Mouse (Mus musculus): ENCODE measurements around the gene P2ry2. TPM values are rescaled to one million over a fixed set of nuclear protein-coding genes. Genes with fewer than 3 reads are reported as not detected.
A peak's percentile ranks its signal among the peaks of the same experiment; 100 is the strongest.

P2ry2 gene
- polyA plus RNA-seq, 1 experiment = 3.5 TPM

- Histone ChIP-seq H3K27me3 (ENCODE audit: control insufficient read depth, insufficient read depth, low read length) (no peaks in the 10 kb centered on the region), H3K27ac (ENCODE audit: control insufficient read depth, insufficient read depth, low read depth, low read length) (no peak overlapping the region), H3K4me3 (ENCODE audit: control insufficient read depth, low read depth, low read length) (no peak overlapping the region), H3K4me1 (ENCODE audit: control insufficient read depth, insufficient read depth, low read length) (peaks cover 13% of the 10 kb centered on the region), H3K36me3 (ENCODE audit: control insufficient read depth, insufficient read depth, low read length) (no peaks in the 10 kb centered on the region)
- TF ChIP-seq CTCF (IDR thresholded peaks at IDR 0.05; ENCODE audit: control insufficient read depth, insufficient read depth, insufficient replicate concordance, low read depth, low read length) (peak; percentile 36; the same call in 1 of the 2 replicates), POLR2A (IDR thresholded peaks at IDR 0.05; ENCODE audit: control insufficient read depth, low read depth, low read length) (no peak)
Measured at GRCm38 (mm10) chr7:100988092-100988491, 24.6 kb downstream of the P2ry2 start.

- Histone ChIP-seq H3K36me3 (ENCODE audit: control insufficient read depth, insufficient read depth, low read length) (no peaks in the 10 kb centered on the region), H3K27me3 (ENCODE audit: control insufficient read depth, insufficient read depth, low read length) (no peaks in the 10 kb centered on the region), H3K4me3 (ENCODE audit: control insufficient read depth, low read depth, low read length) (peak overlapping the region; percentile 66), H3K27ac (ENCODE audit: control insufficient read depth, insufficient read depth, low read depth, low read length) (peak overlapping the region; percentile 81), H3K4me1 (ENCODE audit: control insufficient read depth, insufficient read depth, low read length) (peaks cover 13% of the 10 kb centered on the region)
- TF ChIP-seq CTCF (IDR thresholded peaks at IDR 0.05; ENCODE audit: control insufficient read depth, insufficient read depth, insufficient replicate concordance, low read depth, low read length) = no peak
- peak; percentile 52; the same call in 1 of the 2 replicates for TF ChIP-seq POLR2A (IDR thresholded peaks at IDR 0.05; ENCODE audit: control insufficient read depth, low read depth, low read length)
Measured at GRCm38 (mm10) chr7:100984452-100985395, 27.9 kb downstream of the P2ry2 start.

- Histone ChIP-seq H3K4me3 (ENCODE audit: control insufficient read depth, low read depth, low read length) (no peak overlapping the region), H3K36me3 (ENCODE audit: control insufficient read depth, insufficient read depth, low read length) (no peaks in the 10 kb centered on the region), H3K27me3 (ENCODE audit: control insufficient read depth, insufficient read depth, low read length) (no peaks in the 10 kb centered on the region), H3K4me1 (ENCODE audit: control insufficient read depth, insufficient read depth, low read length) (peaks cover 5% of the 10 kb centered on the region), H3K27ac (ENCODE audit: control insufficient read depth, insufficient read depth, low read depth, low read length) (no peak overlapping the region)
- TF ChIP-seq CTCF (IDR thresholded peaks at IDR 0.05; ENCODE audit: control insufficient read depth, insufficient read depth, insufficient replicate concordance, low read depth, low read length) (no peak), POLR2A (IDR thresholded peaks at IDR 0.05; ENCODE audit: control insufficient read depth, low read depth, low read length) (no peak)
Measured at GRCm38 (mm10) chr7:100979175-100979574, 33.5 kb downstream of the P2ry2 start.

- TF ChIP-seq POLR2A (IDR thresholded peaks at IDR 0.05; ENCODE audit: control insufficient read depth, low read depth, low read length) (no peak), CTCF (IDR thresholded peaks at IDR 0.05; ENCODE audit: control insufficient read depth, insufficient read depth, insufficient replicate concordance, low read depth, low read length) (no peak)
- no peaks in the 10 kb centered on the region for H3K36me3 ChIP-seq (ENCODE audit: control insufficient read depth, insufficient read depth, low read length)
- H3K4me3 ChIP-seq (ENCODE audit: control insufficient read depth, low read depth, low read length) = no peak overlapping the region
- peaks cover 8% of the 10 kb centered on the region for H3K4me1 ChIP-seq (ENCODE audit: control insufficient read depth, insufficient read depth, low read length)
- H3K27me3 ChIP-seq (ENCODE audit: control insufficient read depth, insufficient read depth, low read length) = no peaks in the 10 kb centered on the region
- H3K27ac ChIP-seq (ENCODE audit: control insufficient read depth, insufficient read depth, low read depth, low read length) = no peak overlapping the region
Measured at GRCm38 (mm10) chr7:100978171-100978570, 34.5 kb downstream of the P2ry2 start.

GRCm38 (mm10) chr7:100974135-100974903 is 38.3 kb downstream of the P2ry2 start, which contains the start of gene P2ry6:
Gene P2ry6 (minus strand): TSS chr7:100974649.
- H3K27ac ChIP-seq (ENCODE audit: control insufficient read depth, insufficient read depth, low read depth, low read length) = no peak within 1 kb of the TSS
- peaks cover 12% of the 10 kb centered on the region for H3K4me1 ChIP-seq (ENCODE audit: control insufficient read depth, insufficient read depth, low read length)
- H3K27me3 ChIP-seq (ENCODE audit: control insufficient read depth, insufficient read depth, low read length) = no peaks in the 10 kb centered on the region
- no peaks in the 10 kb centered on the region for H3K36me3 ChIP-seq (ENCODE audit: control insufficient read depth, insufficient read depth, low read length)
- TF ChIP-seq POLR2A (IDR thresholded peaks at IDR 0.05; ENCODE audit: control insufficient read depth, low read depth, low read length) = no peak
- no peak for TF ChIP-seq CTCF (IDR thresholded peaks at IDR 0.05; ENCODE audit: control insufficient read depth, insufficient read depth, insufficient replicate concordance, low read depth, low read length)
- H3K4me3 ChIP-seq (ENCODE audit: control insufficient read depth, low read depth, low read length) = peak within 1 kb of the TSS; percentile 45

- no peaks in the 10 kb centered on the region for H3K27me3 ChIP-seq (ENCODE audit: control insufficient read depth, insufficient read depth, low read length)
- TF ChIP-seq CTCF (IDR thresholded peaks at IDR 0.05; ENCODE audit: control insufficient read depth, insufficient read depth, insufficient replicate concordance, low read depth, low read length) (no peak), POLR2A (IDR thresholded peaks at IDR 0.05; ENCODE audit: control insufficient read depth, low read depth, low read length) (no peak)
Measured at GRCm38 (mm10) chr7:100972875-100973274, 39.8 kb downstream of the P2ry2 start.

More at GRCm38 (mm10) chr7:100972875-100973274, 39.8 kb downstream of the P2ry2 start:
- no peak overlapping the region for H3K27ac ChIP-seq (ENCODE audit: control insufficient read depth, insufficient read depth, low read depth, low read length)
- no peaks in the 10 kb centered on the region for H3K36me3 ChIP-seq (ENCODE audit: control insufficient read depth, insufficient read depth, low read length)
- H3K4me3 ChIP-seq (ENCODE audit: control insufficient read depth, low read depth, low read length) = no peak overlapping the region
- peaks cover 12% of the 10 kb centered on the region for H3K4me1 ChIP-seq (ENCODE audit: control insufficient read depth, insufficient read depth, low read length)

Data from testis, adult 2 months (tissue).